Mouse (Mus musculus): Measurements from ENCODE around the gene Gm45808. TPM values are rescaled to one million over a fixed set of nuclear protein-coding genes. Genes with fewer than 3 reads are reported as not detected.
A peak's percentile ranks its signal among the peaks of the same experiment; 100 is the strongest.
"Not testable (repeated sequence)": the region's sequence is repeated elsewhere in the genome, so short reads cannot be mapped to it uniquely, and the experiment has no call there.

Gm45808 gene
- polyA plus RNA-seq, 1 experiment from 2014 or later = not detected

DNA sequence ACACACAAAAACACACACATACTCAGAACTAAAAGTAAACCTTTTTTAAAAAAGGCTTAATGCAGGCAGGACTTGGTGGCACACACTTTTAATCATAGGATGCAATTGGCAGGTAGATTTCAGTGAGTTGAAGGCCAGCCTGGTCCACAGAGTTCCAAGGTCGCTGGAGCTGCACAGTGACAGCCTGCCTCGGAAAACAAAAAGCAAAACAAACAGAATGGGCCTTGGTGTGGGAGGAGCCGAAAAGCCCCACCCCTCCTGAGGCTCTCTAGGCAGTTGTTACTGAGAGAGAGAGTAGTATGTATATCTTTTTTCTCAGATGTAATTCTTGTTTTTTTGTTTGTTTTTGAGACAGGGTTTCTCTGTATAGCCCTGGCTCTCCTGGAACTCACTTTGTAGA lies 4.7 kb upstream of the Gm45808 start:
- no peak overlapping the region for H3K4me2 ChIP-seq (ENCODE audit: low read depth, low read length)
- H3K4me1 ChIP-seq (ENCODE audit: control insufficient read depth, insufficient read depth, low read length) = peaks cover 22% of the 10 kb centered on the region
- H3K27me3 ChIP-seq (replicated peaks; ENCODE audit: control insufficient read depth, insufficient read depth, low read length) = no peaks in the 10 kb centered on the region
- 20% methylated on average over 3 of the region's 3 CpGs for WGBS
- ATAC-seq = peak; percentile 66
- no peaks in the 10 kb centered on the region for H3K9me3 ChIP-seq (ENCODE audit: control insufficient read depth, low read length)
- peak overlapping the region; percentile 25; the same call in 1 of the 2 replicates for H3K9ac ChIP-seq (ENCODE audit: low read depth, low read length)
- H3K4me3 ChIP-seq (ENCODE audit: low read length) = no peak overlapping the region
- H3K36me3 ChIP-seq (ENCODE audit: control insufficient read depth, insufficient read depth, low read length) = peaks cover 13% of the 10 kb centered on the region
- H3K27ac ChIP-seq (ENCODE audit: low read length) = no peak overlapping the region

DNA sequence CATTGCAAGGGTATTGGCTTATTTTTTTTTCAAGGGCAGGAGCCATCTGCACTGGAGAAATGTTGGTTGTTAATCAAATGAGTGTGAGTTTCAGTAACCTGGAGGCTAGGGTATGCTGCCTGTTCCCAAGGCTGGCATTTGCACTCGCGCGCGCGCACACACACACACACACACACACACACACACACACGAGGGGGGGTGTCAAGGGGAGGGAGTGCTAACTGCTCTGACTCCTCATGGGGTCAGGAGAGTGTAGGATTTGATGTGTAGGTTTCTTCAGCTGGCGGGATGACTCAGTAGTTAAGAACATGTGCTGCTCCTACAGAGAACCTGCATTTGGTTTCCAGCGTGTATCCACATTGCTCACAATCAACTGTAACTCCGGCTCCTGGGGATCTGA lies 4.2 kb upstream of the Gm45808 start:
- H3K4me2 ChIP-seq (ENCODE audit: low read depth, low read length) = no peak overlapping the region
- peak; percentile 32; the same call in 1 of the 2 replicates for ATAC-seq
- no peaks in the 10 kb centered on the region for H3K9me3 ChIP-seq (ENCODE audit: control insufficient read depth, low read length)
- peaks cover 13% of the 10 kb centered on the region for H3K36me3 ChIP-seq (ENCODE audit: control insufficient read depth, insufficient read depth, low read length)
- 38% methylated on average over 9 of the region's 9 CpGs for WGBS
- no peak overlapping the region for H3K4me3 ChIP-seq (ENCODE audit: low read length)
- no peak overlapping the region for H3K27ac ChIP-seq (ENCODE audit: low read length)
- no peak overlapping the region for H3K9ac ChIP-seq (ENCODE audit: low read depth, low read length)
- no peaks in the 10 kb centered on the region for H3K27me3 ChIP-seq (replicated peaks; ENCODE audit: control insufficient read depth, insufficient read depth, low read length)
- H3K4me1 ChIP-seq (ENCODE audit: control insufficient read depth, insufficient read depth, low read length) = peaks cover 22% of the 10 kb centered on the region

DNA sequence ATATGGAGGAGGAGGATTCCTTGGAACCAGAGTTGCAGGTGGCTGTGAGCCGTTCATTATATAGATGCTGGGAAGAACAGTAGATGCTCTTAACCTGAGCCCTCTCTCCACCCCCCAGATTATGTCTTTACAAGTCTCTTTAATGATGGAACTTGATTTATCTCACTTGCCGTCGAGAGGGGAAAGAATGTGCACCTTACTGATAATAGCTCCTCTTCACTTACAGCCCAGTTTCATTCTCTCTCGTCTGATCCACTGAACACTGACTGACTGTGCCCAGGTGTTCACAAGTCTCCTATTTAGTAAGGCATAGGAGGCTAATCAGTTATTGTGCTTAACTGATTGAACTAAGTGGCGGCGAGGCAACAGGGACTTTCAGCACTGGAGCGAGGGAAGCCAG lies 3.0 kb upstream of the Gm45808 start:
- Histone ChIP-seq H3K4me2 (ENCODE audit: low read depth, low read length) (no peak overlapping the region), H3K9me3 (ENCODE audit: control insufficient read depth, low read length) (no peaks in the 10 kb centered on the region), H3K4me3 (ENCODE audit: low read length) (no peak overlapping the region), H3K36me3 (ENCODE audit: control insufficient read depth, insufficient read depth, low read length) (peaks cover 12% of the 10 kb centered on the region), H3K27ac (ENCODE audit: low read length) (no peak overlapping the region), H3K9ac (ENCODE audit: low read depth, low read length) (no peak overlapping the region), H3K4me1 (ENCODE audit: control insufficient read depth, insufficient read depth, low read length) (peaks cover 22% of the 10 kb centered on the region), H3K27me3 (replicated peaks; ENCODE audit: control insufficient read depth, insufficient read depth, low read length) (no peaks in the 10 kb centered on the region)
- 79% methylated on average over 7 of the region's 7 CpGs for WGBS
- no peak for ATAC-seq

DNA sequence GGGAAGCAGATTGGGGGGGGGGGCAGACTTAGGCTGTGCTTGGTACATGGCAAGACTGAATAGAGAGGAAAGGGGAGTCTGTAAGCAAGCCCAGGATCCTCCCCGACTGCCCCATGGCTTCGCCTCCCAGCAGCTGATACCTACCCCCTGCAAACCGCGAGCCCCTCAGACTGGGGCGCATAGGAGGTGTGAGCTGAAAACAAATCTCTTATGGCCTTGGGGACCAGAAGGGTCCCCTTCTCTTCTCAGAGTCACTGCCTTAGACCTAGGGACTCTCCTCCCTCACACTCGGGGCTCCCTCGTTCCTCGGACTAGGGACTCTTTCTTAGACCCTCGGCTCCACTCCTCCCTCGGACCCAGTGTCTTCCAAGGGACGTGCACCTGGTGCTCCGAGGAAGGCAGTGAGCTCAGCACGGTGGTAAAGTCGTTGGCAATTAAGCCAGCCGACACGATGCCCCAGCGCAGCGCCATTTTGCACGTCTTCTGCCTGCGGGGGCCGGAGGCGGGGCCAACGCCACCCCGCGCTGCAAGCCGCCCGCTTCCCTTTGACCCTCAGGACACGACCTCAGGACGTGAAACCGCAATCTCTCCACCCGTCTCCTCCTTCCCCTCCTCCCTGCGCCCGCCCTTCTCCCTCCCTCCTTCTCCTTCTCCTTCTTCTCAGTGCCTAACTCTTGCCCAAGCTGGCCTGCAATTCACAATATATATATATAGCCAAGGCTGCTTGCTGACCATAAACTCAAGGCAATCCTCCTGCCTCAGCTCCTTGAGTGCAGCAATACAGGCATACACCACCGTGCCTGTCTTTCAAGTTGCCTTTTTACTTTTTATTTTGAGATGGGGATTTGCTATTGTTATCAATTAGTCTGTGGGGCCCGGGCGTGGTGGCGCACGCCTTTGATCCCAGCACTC lies 1.9 kb upstream of the Gm45808 start, which contains the start of gene Dhdh:
Gene Dhdh, minus strand, starts transcription at position 513 of the 912 bp plus-strand sequence.
- Histone ChIP-seq H3K4me2 (ENCODE audit: low read depth, low read length) (peak within 1 kb of the TSS; percentile 73), H3K27ac (ENCODE audit: low read length) (peak within 1 kb of the TSS; percentile 51), H3K9ac (ENCODE audit: low read depth, low read length) (peak within 1 kb of the TSS; percentile 74), H3K27me3 (replicated peaks; ENCODE audit: control insufficient read depth, insufficient read depth, low read length) (no peaks in the 10 kb centered on the region), H3K36me3 (ENCODE audit: control insufficient read depth, insufficient read depth, low read length) (peaks cover 3% of the 10 kb centered on the region), H3K4me1 (ENCODE audit: control insufficient read depth, insufficient read depth, low read length) (peaks cover 22% of the 10 kb centered on the region), H3K4me3 (ENCODE audit: low read length) (peak within 1 kb of the TSS; percentile 56), H3K9me3 (ENCODE audit: control insufficient read depth, low read length) (no peaks in the 10 kb centered on the region)
- WGBS = 11% methylated on average over 38 of the region's 38 CpGs
- ATAC-seq = peak; percentile 66

DNA sequence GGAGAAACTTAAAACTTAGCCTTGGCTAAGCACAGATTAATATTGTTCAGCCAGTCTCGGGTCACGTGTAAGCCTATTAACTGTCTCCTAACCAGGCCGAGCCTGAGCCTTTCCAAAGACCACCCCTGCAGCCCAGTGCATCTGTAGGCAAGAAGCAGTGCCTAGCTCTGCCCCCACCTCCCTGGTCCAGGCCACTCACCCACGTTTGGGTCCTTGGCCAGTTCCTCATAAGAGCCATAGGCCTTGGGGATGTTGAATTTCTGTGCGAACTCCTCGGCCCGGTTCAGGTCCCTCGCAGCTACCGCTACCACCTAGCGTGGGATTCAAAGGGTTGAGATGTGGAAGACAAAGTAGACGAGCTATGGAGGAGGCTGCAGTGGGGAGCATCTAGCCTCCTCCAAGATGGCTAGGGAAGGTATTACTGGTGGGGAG lies 1.3 kb upstream of the Gm45808 start:
- peak overlapping the region; percentile 74 for H3K9ac ChIP-seq (ENCODE audit: low read depth, low read length)
- peak overlapping the region; percentile 51 for H3K27ac ChIP-seq (ENCODE audit: low read length)

DNA sequence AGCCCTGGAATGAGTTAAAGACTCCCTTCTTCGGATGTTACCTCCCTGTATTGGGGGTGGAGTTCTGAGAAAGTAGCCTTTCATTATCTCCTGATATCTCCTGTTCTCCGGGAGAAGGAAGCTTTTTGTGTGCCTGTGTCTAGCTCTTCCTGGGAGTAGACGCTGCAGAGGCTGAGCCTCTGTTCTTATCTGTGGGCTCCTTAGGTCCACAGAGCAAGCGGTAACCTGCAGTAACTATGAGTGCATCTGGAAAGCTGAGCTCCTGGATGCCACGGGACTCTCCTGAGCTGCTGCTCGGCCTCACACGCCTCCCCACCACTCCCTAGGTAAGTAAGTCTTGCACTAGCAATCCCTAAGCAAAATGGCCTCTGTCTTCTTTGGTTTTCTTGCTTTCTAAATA lies 453 bp downstream of the Gm45808 start:
- H3K9ac ChIP-seq (ENCODE audit: low read depth, low read length) = no peak overlapping the region
- 61% methylated on average over 7 of the region's 7 CpGs for WGBS
- no peak overlapping the region for H3K4me3 ChIP-seq (ENCODE audit: low read length)
- H3K27me3 ChIP-seq (replicated peaks; ENCODE audit: control insufficient read depth, insufficient read depth, low read length) = no peaks in the 10 kb centered on the region
- no peaks in the 10 kb centered on the region for H3K36me3 ChIP-seq (ENCODE audit: control insufficient read depth, insufficient read depth, low read length)
- ATAC-seq = no peak
- no peak overlapping the region for H3K27ac ChIP-seq (ENCODE audit: low read length)
- no peaks in the 10 kb centered on the region for H3K9me3 ChIP-seq (ENCODE audit: control insufficient read depth, low read length)
- H3K4me2 ChIP-seq (ENCODE audit: low read depth, low read length) = no peak overlapping the region
- H3K4me1 ChIP-seq (ENCODE audit: control insufficient read depth, insufficient read depth, low read length) = peaks cover 16% of the 10 kb centered on the region

More for the DNA sequence above, 1.3 kb upstream of the Gm45808 start:
- Histone ChIP-seq H3K36me3 (ENCODE audit: control insufficient read depth, insufficient read depth, low read length) (no peaks in the 10 kb centered on the region), H3K27me3 (replicated peaks; ENCODE audit: control insufficient read depth, insufficient read depth, low read length) (no peaks in the 10 kb centered on the region), H3K4me1 (ENCODE audit: control insufficient read depth, insufficient read depth, low read length) (peaks cover 22% of the 10 kb centered on the region), H3K4me2 (ENCODE audit: low read depth, low read length) (peak overlapping the region; percentile 73), H3K4me3 (ENCODE audit: low read length) (peak overlapping the region; percentile 56), H3K9me3 (ENCODE audit: control insufficient read depth, low read length) (no peaks in the 10 kb centered on the region)
- no peak for ATAC-seq
- WGBS = 51% methylated on average over 11 of the region's 11 CpGs

- H3K9me3 ChIP-seq (ENCODE audit: control insufficient read depth, low read length); H3K27ac ChIP-seq (ENCODE audit: low read length); H3K4me2 ChIP-seq (ENCODE audit: low read depth, low read length); H3K27me3 ChIP-seq (replicated peaks; ENCODE audit: control insufficient read depth, insufficient read depth, low read length); ATAC-seq; H3K9ac ChIP-seq (ENCODE audit: low read depth, low read length); H3K4me3 ChIP-seq (ENCODE audit: low read length); H3K36me3 ChIP-seq (ENCODE audit: control insufficient read depth, insufficient read depth, low read length): not testable (repeated sequence)
- peaks cover 12% of the 10 kb centered on the region; the same call in 1 of the 2 replicates for H3K4me1 ChIP-seq (ENCODE audit: control insufficient read depth, insufficient read depth, low read length)
- 93% methylated on average over 5 of the region's 5 CpGs for WGBS
These were observed 1.6 kb downstream of the Gm45808 start for GRCm38 (mm10) chr7:45484985-45485384.

- no peaks in the 10 kb centered on the region for H3K4me1 ChIP-seq (ENCODE audit: control insufficient read depth, insufficient read depth, low read length)
- H3K27ac ChIP-seq (ENCODE audit: low read length) = no peak overlapping the region
- H3K9ac ChIP-seq (ENCODE audit: low read depth, low read length) = no peak overlapping the region
- 64% methylated on average over 1 of the region's 1 CpGs for WGBS
- no peaks in the 10 kb centered on the region for H3K9me3 ChIP-seq (ENCODE audit: control insufficient read depth, low read length)
- no peaks in the 10 kb centered on the region for H3K36me3 ChIP-seq (ENCODE audit: control insufficient read depth, insufficient read depth, low read length)
- H3K4me2 ChIP-seq (ENCODE audit: low read depth, low read length) = no peak overlapping the region
- no peak overlapping the region for H3K4me3 ChIP-seq (ENCODE audit: low read length)
- no peaks in the 10 kb centered on the region for H3K27me3 ChIP-seq (replicated peaks; ENCODE audit: control insufficient read depth, insufficient read depth, low read length)
- no peak for ATAC-seq
These were observed 4.4 kb downstream of the Gm45808 start for GRCm38 (mm10) chr7:45482166-45482565.

GRCm38 (mm10) chr7:45481374-45481927 lies 5.2 kb downstream of the Gm45808 start, which contains the start of gene Tulp2:
Tulp2 (plus strand) TSS chr7:45481877.
- H3K4me1 ChIP-seq (ENCODE audit: control insufficient read depth, insufficient read depth, low read length) = no peaks in the 10 kb centered on the region
- H3K4me3 ChIP-seq (ENCODE audit: low read length) = no peak within 1 kb of the TSS
- H3K4me2 ChIP-seq (ENCODE audit: low read depth, low read length) = no peak within 1 kb of the TSS
- 52% methylated on average over 15 of the region's 15 CpGs for WGBS
- ATAC-seq = peak; percentile 54
- no peak within 1 kb of the TSS for H3K9ac ChIP-seq (ENCODE audit: low read depth, low read length)
- H3K36me3 ChIP-seq (ENCODE audit: control insufficient read depth, insufficient read depth, low read length) = no peaks in the 10 kb centered on the region
- no peaks in the 10 kb centered on the region for H3K9me3 ChIP-seq (ENCODE audit: control insufficient read depth, low read length)
- no peaks in the 10 kb centered on the region for H3K27me3 ChIP-seq (replicated peaks; ENCODE audit: control insufficient read depth, insufficient read depth, low read length)
- no peak within 1 kb of the TSS for H3K27ac ChIP-seq (ENCODE audit: low read length)

Data from intestine, embryonic 16.5 days (tissue).